In genomic region chr16:91689791-91690190, GRCm38 (mm10) we compare ENCODE assay signal across 8 mouse cellular contexts. TPM values are rescaled to one million over a fixed set of nuclear protein-coding genes. Genes with fewer than 3 reads are reported as not detected.
DNase-seq lines count a peak whose midpoint lies in the region; ATAC-seq and TF ChIP-seq lines count a peak whose summit lies in the region.
"Had no signal": no experiment of that assay in that cellular context is flagged by ENCODE, and none has a peak within 500 bp of the region (broad histone marks: within the 10 kb centered on the region; RNA-seq: fewer than 3 reads in every experiment).

No protein-coding gene starts in this region.

- H3K4me2 ChIP-seq in forebrain, embryonic 13.5 days: peak overlapping the region; percentile 87
- peak overlapping the region; percentile 10 for H3K4me2 ChIP-seq in midbrain, embryonic 13.5 days (replicated peaks)

- ATAC-seq in forebrain, embryonic 13.5 days: no peak
- ATAC-seq in midbrain, embryonic 13.5 days: no peak

- peaks cover 29% of the 10 kb centered on the region for H3K36me3 ChIP-seq in forebrain, embryonic 13.5 days (ENCODE audit: poor library complexity, severe bottlenecking)
- H3K36me3 ChIP-seq in midbrain, embryonic 13.5 days: peaks cover 25% of the 10 kb centered on the region

- no peak for TF ChIP-seq CTCF in layer of hippocampus, adult 2 months (conservative IDR thresholded peaks at IDR 0.05)
- TF ChIP-seq CTCF in bone marrow, adult 2 months (IDR thresholded peaks at IDR 0.05; ENCODE audit: control insufficient read depth, insufficient read depth, low read length): no peak

- no peaks in the 10 kb centered on the region for H3K27me3 ChIP-seq in forebrain, embryonic 13.5 days
- H3K27me3 ChIP-seq in midbrain, embryonic 13.5 days: no peaks in the 10 kb centered on the region

- TF ChIP-seq POLR2A in bone marrow, adult 2 months (IDR thresholded peaks at IDR 0.05; ENCODE audit: borderline replicate concordance, control insufficient read depth, low read depth, low read length): no peak

- 30% methylated on average over 7 of the region's 7 CpGs for WGBS in bone marrow, adult 2 months
- 46% methylated on average over 7 of the region's 7 CpGs for WGBS in forebrain, embryonic 13.5 days
- WGBS in midbrain, embryonic 13.5 days: 43% methylated on average over 7 of the region's 7 CpGs

- no peak for DNase-seq in layer of hippocampus, adult 2 months (ENCODE audit: low spot score in 2 of 2)
- no peak for DNase-seq in layer of hippocampus, postnatal 10 days (ENCODE audit: low spot score in 2 of 2)
- DNase-seq in adipocyte (ENCODE audit: low spot score): no peak
- DNase-seq in layer of hippocampus, postnatal 25 days (ENCODE audit: extremely low spot score in 1 of 2, low spot score in 1 of 2): no peak
- DNase-seq: kidney, postnatal 36 days had no signal

- H3K27ac ChIP-seq in layer of hippocampus, adult 2 months: peak overlapping the region; percentile 92
- H3K27ac ChIP-seq in bone marrow, adult 2 months (ENCODE audit: control insufficient read depth, insufficient read depth, low read depth, low read length, poor library complexity): no peak overlapping the region
- no peak overlapping the region for H3K27ac ChIP-seq in forebrain, embryonic 13.5 days
- H3K27ac ChIP-seq in midbrain, embryonic 13.5 days: peak overlapping the region; percentile 35; the same call in 1 of the 2 replicates

- no peaks in the 10 kb centered on the region for H3K9me3 ChIP-seq in forebrain, embryonic 13.5 days (replicated peaks)
- no peaks in the 10 kb centered on the region for H3K9me3 ChIP-seq in midbrain, embryonic 13.5 days

- H3K4me1 ChIP-seq in bone marrow, adult 2 months (ENCODE audit: control insufficient read depth, insufficient read depth, low read length): peaks cover 3% of the 10 kb centered on the region; the same call in 1 of the 2 replicates
- peaks cover 29% of the 10 kb centered on the region for H3K4me1 ChIP-seq in forebrain, embryonic 13.5 days
- H3K4me1 ChIP-seq in midbrain, embryonic 13.5 days (replicated peaks): peaks cover 26% of the 10 kb centered on the region

- no peak overlapping the region for H3K9ac ChIP-seq in forebrain, embryonic 13.5 days
- peak overlapping the region; percentile 52 for H3K9ac ChIP-seq in midbrain, embryonic 13.5 days (replicated peaks)

- H3K4me3 ChIP-seq in layer of hippocampus, adult 2 months: peak overlapping the region; percentile 74; the same call in 1 of the 2 replicates
- H3K4me3 ChIP-seq in bone marrow, adult 2 months (replicated peaks; ENCODE audit: control insufficient read depth, low read depth, low read length): peak overlapping the region; percentile 13
- H3K4me3 ChIP-seq in forebrain, embryonic 13.5 days: no peak overlapping the region
- H3K4me3 ChIP-seq in midbrain, embryonic 13.5 days (replicated peaks): 0 out of 2 replicates have a peak overlapping the region, but pooled peaks have one; percentile 5

RNA-seq across cellular contexts. Expression of gene Donson, which starts 1.2 kb away (rescaled TPM):
- 10 to 100 TPM; 24.4 to 28.8 TPM for total RNA-seq in layer of hippocampus, adult 2 months (2021)
- 10 to 100 TPM; 19.9 to 23.8 TPM for total RNA-seq in layer of hippocampus, postnatal 10 days (2021)
- polyA plus RNA-seq in bone marrow, adult 2 months (2011; ENCODE audit: insufficient read depth, insufficient read length, low replicate concordance, missing spikeins): 15.2 and 18.0 TPM in 2 replicates
- polyA plus RNA-seq in forebrain, embryonic 13.5 days (2015; fragmentation: Nextera tagmentation; extraction: Ambion mirVana): 23.6 and 24.9 TPM in 2 replicates
- polyA plus RNA-seq in midbrain, embryonic 13.5 days (2015; fragmentation: Nextera tagmentation; extraction: Ambion mirVana): 21.9 and 26.9 TPM in 2 replicates
- 10 to 100 TPM; 19.4 to 23.5 TPM for total RNA-seq in layer of hippocampus, postnatal 25 days (2021)

RNA-seq across cellular contexts. Expression of gene Cryzl1, which starts 39.0 kb away (rescaled TPM):
- total RNA-seq in layer of hippocampus, adult 2 months (2021): 100 to 1,000 TPM; 104 to 111 TPM
- total RNA-seq in layer of hippocampus, postnatal 10 days (2021): 10 to 100 TPM; 78.9 to 94.2 TPM
- polyA plus RNA-seq in bone marrow, adult 2 months (2011; ENCODE audit: insufficient read depth, insufficient read length, low replicate concordance, missing spikeins): 23.4 and 42.5 TPM in 2 replicates
- polyA plus RNA-seq in forebrain, embryonic 13.5 days (2015; fragmentation: Nextera tagmentation; extraction: Ambion mirVana): 93.0 and 98.0 TPM in 2 replicates
- polyA plus RNA-seq in midbrain, embryonic 13.5 days (2015; fragmentation: Nextera tagmentation; extraction: Ambion mirVana): 103 and 110 TPM in 2 replicates
- 100 to 1,000 TPM in 1 of 2 experiments, 10 to 100 TPM in 1; 87.4 to 109 TPM for total RNA-seq in layer of hippocampus, postnatal 25 days (2021)

RNA-seq across cellular contexts. Expression of gene Itsn1, which starts 39.3 kb away (rescaled TPM):
- total RNA-seq in layer of hippocampus, adult 2 months (2021): 100 to 1,000 TPM; 160 to 176 TPM
- total RNA-seq in layer of hippocampus, postnatal 10 days (2021): 100 to 1,000 TPM; 145 to 159 TPM
- polyA plus RNA-seq in bone marrow, adult 2 months (2011; ENCODE audit: insufficient read depth, insufficient read length, low replicate concordance, missing spikeins): 91.6 and 158 TPM in 2 replicates
- polyA plus RNA-seq in forebrain, embryonic 13.5 days (2015; fragmentation: Nextera tagmentation; extraction: Ambion mirVana): 50.8 and 53.3 TPM in 2 replicates
- polyA plus RNA-seq in midbrain, embryonic 13.5 days (2015; fragmentation: Nextera tagmentation; extraction: Ambion mirVana): 61.6 and 62.7 TPM in 2 replicates
- total RNA-seq in layer of hippocampus, postnatal 25 days (2021): 100 to 1,000 TPM; 137 to 156 TPM

RNA-seq across cellular contexts. Expression of gene Son, which starts 42.5 kb away (rescaled TPM):
- 100 to 1,000 TPM; 259 to 285 TPM for total RNA-seq in layer of hippocampus, adult 2 months (2021)
- 100 to 1,000 TPM; 251 to 289 TPM for total RNA-seq in layer of hippocampus, postnatal 10 days (2021)
- 132 and 165 TPM in 2 replicates for polyA plus RNA-seq in bone marrow, adult 2 months (2011; ENCODE audit: insufficient read depth, insufficient read length, low replicate concordance, missing spikeins)
- 151 and 154 TPM in 2 replicates for polyA plus RNA-seq in forebrain, embryonic 13.5 days (2015; fragmentation: Nextera tagmentation; extraction: Ambion mirVana)
- polyA plus RNA-seq in midbrain, embryonic 13.5 days (2015; fragmentation: Nextera tagmentation; extraction: Ambion mirVana): 146 and 159 TPM in 2 replicates
- 100 to 1,000 TPM; 212 to 264 TPM for total RNA-seq in layer of hippocampus, postnatal 25 days (2021)

RNA-seq across cellular contexts. Expression of gene Gart, which starts 43.0 kb away (rescaled TPM):
- 10 to 100 TPM; 52.9 to 54.3 TPM for total RNA-seq in layer of hippocampus, adult 2 months (2021)
- 10 to 100 TPM; 51.1 to 54.2 TPM for total RNA-seq in layer of hippocampus, postnatal 10 days (2021)
- polyA plus RNA-seq in bone marrow, adult 2 months (2011; ENCODE audit: insufficient read depth, insufficient read length, low replicate concordance, missing spikeins): 70.5 and 94.2 TPM in 2 replicates
- polyA plus RNA-seq in forebrain, embryonic 13.5 days (2015; fragmentation: Nextera tagmentation; extraction: Ambion mirVana): 95.7 and 96.4 TPM in 2 replicates
- 72.3 and 73.7 TPM in 2 replicates for polyA plus RNA-seq in midbrain, embryonic 13.5 days (2015; fragmentation: Nextera tagmentation; extraction: Ambion mirVana)
- 10 to 100 TPM; 46.6 to 47.7 TPM for total RNA-seq in layer of hippocampus, postnatal 25 days (2021)

Comparison
In these comparisons a context has a peak if more than half of its experiments do, and no peak if none do; other contexts are left out.
1. H3K27ac ChIP-seq: peak in layer of hippocampus, adult 2 months (single experiment) and midbrain, embryonic 13.5 days (single experiment); none in bone marrow, adult 2 months (single experiment) and forebrain, embryonic 13.5 days (single experiment).